Mouse (Mus musculus): ENCODE measurements around the gene Asl.

Gene Asl

GRCm38 (mm10) chr5:130029142-130029897, at the start of gene Asl, which contains the start of gene Crcp:
Gene Asl, minus strand, starts transcription at chr5:130029247.
Gene Crcp, plus strand, starts transcription at chr5:130029290.
- DNase-seq (ENCODE audit: extremely low spot score, low read depth, low spot score): no peak

- DNase-seq (ENCODE audit: extremely low spot score, low read depth, low spot score): no peak
Measured at GRCm38 (mm10) chr5:130078834-130079156, 49.7 kb upstream of the Asl start.

GRCm38 (mm10) chr5:130078096-130078833, 49.2 kb upstream of the Asl start:
- DNase-seq (ENCODE audit: extremely low spot score, low read depth, low spot score): no peak

GRCm38 (mm10) chr5:130076396-130076795, 47.3 kb upstream of the Asl start:
- DNase-seq (ENCODE audit: extremely low spot score, low read depth, low spot score): no peak

- no peak for DNase-seq (ENCODE audit: extremely low spot score, low read depth, low spot score)
Measured at GRCm38 (mm10) chr5:130074491-130074890, 45.4 kb upstream of the Asl start.

GRCm38 (mm10) chr5:130073026-130073425, 44.0 kb upstream of the Asl start, which contains the start of gene Tpst1:
Gene Tpst1, plus strand, starts transcription at chr5:130073326.
- DNase-seq (ENCODE audit: extremely low spot score, low read depth, low spot score): no peak

- no peak for DNase-seq (ENCODE audit: extremely low spot score, low read depth, low spot score)
Measured at GRCm38 (mm10) chr5:130067841-130068264, 38.8 kb upstream of the Asl start.

GRCm38 (mm10) chr5:130065579-130065978, 36.5 kb upstream of the Asl start:
- no peak for DNase-seq (ENCODE audit: extremely low spot score, low read depth, low spot score)

- no peak for DNase-seq (ENCODE audit: extremely low spot score, low read depth, low spot score)
Measured at GRCm38 (mm10) chr5:130063760-130064159, 34.7 kb upstream of the Asl start.

GRCm38 (mm10) chr5:130062096-130062495, 33.0 kb upstream of the Asl start:
- no peak for DNase-seq (ENCODE audit: extremely low spot score, low read depth, low spot score)

- DNase-seq (ENCODE audit: extremely low spot score, low read depth, low spot score): no peak
Measured at GRCm38 (mm10) chr5:130060329-130060665, 31.2 kb upstream of the Asl start.

- DNase-seq (ENCODE audit: extremely low spot score, low read depth, low spot score): no peak
Measured at GRCm38 (mm10) chr5:130059413-130060328, 30.6 kb upstream of the Asl start.

- no peak for DNase-seq (ENCODE audit: extremely low spot score, low read depth, low spot score)
Measured at GRCm38 (mm10) chr5:130056303-130056702, 27.3 kb upstream of the Asl start.

- DNase-seq (ENCODE audit: extremely low spot score, low read depth, low spot score): no peak
Measured at GRCm38 (mm10) chr5:130055688-130056087, 26.6 kb upstream of the Asl start.

GRCm38 (mm10) chr5:130052955-130053354, 23.9 kb upstream of the Asl start:
- no peak for DNase-seq (ENCODE audit: extremely low spot score, low read depth, low spot score)

- DNase-seq (ENCODE audit: extremely low spot score, low read depth, low spot score): no peak
Measured at GRCm38 (mm10) chr5:130052510-130052909, 23.5 kb upstream of the Asl start.

- no peak for DNase-seq (ENCODE audit: extremely low spot score, low read depth, low spot score)
Measured at GRCm38 (mm10) chr5:130051073-130051860, 22.2 kb upstream of the Asl start.

- no peak for DNase-seq (ENCODE audit: extremely low spot score, low read depth, low spot score)
Measured at GRCm38 (mm10) chr5:130050416-130050815, 21.4 kb upstream of the Asl start.

GRCm38 (mm10) chr5:130048786-130049520, 19.9 kb upstream of the Asl start:
- DNase-seq (ENCODE audit: extremely low spot score, low read depth, low spot score): no peak

GRCm38 (mm10) chr5:130047013-130047412, 18.0 kb upstream of the Asl start:
- DNase-seq (ENCODE audit: extremely low spot score, low read depth, low spot score): no peak

Data from hindlimb bud, embryonic 11.5 days (tissue).